Mouse (Mus musculus): ENCODE data around the gene Rpa1. TPM values are rescaled to one million over a fixed set of nuclear protein-coding genes. Genes with fewer than 3 reads are reported as not detected.

Rpa1 gene
- total and polyA plus RNA-seq, 2 experiments from 2014 or later, result 62.9 to 118 TPM

GRCm38 (mm10) chr11:75282496-75283120 is 65.5 kb downstream of the Rpa1 start:
- Histone ChIP-seq H3K4me1 (ENCODE audit: control insufficient read depth, insufficient read depth) (peaks cover 28% of the 10 kb centered on the region), H3K9me3 (replicated peaks; ENCODE audit: control insufficient read depth, low read length) (no peaks in the 10 kb centered on the region), H3K4me3 (ENCODE audit: low read depth, low read length) (no peak overlapping the region), H3K9ac (replicated peaks; ENCODE audit: low read depth, low read length) (no peak overlapping the region), H3K36me3 (replicated peaks; ENCODE audit: control insufficient read depth, insufficient read depth, low read length) (no peaks in the 10 kb centered on the region), H3K27me3 (ENCODE audit: control insufficient read depth, insufficient read depth, low read length) (no peaks in the 10 kb centered on the region), H3K4me2 (ENCODE audit: low read depth, low read length) (peak overlapping the region; percentile 35), H3K27ac (ENCODE audit: low read depth) (peak overlapping the region; percentile 18; the same call in 1 of the 2 replicates)
- DNase-seq (ENCODE audit: low spot score), result no peak
- 17% methylated on average over 13 of the region's 13 CpGs for WGBS
- no peak; the same call in 1 of the 2 replicates for ATAC-seq (ENCODE audit: insufficient read depth, low read depth)
- no peak for TF ChIP-seq EP300 (IDR thresholded peaks at IDR 0.05; ENCODE audit: low read depth)
- TF ChIP-seq CTCF (IDR thresholded peaks at IDR 0.05; ENCODE audit: low read depth), result no peak

DNA sequence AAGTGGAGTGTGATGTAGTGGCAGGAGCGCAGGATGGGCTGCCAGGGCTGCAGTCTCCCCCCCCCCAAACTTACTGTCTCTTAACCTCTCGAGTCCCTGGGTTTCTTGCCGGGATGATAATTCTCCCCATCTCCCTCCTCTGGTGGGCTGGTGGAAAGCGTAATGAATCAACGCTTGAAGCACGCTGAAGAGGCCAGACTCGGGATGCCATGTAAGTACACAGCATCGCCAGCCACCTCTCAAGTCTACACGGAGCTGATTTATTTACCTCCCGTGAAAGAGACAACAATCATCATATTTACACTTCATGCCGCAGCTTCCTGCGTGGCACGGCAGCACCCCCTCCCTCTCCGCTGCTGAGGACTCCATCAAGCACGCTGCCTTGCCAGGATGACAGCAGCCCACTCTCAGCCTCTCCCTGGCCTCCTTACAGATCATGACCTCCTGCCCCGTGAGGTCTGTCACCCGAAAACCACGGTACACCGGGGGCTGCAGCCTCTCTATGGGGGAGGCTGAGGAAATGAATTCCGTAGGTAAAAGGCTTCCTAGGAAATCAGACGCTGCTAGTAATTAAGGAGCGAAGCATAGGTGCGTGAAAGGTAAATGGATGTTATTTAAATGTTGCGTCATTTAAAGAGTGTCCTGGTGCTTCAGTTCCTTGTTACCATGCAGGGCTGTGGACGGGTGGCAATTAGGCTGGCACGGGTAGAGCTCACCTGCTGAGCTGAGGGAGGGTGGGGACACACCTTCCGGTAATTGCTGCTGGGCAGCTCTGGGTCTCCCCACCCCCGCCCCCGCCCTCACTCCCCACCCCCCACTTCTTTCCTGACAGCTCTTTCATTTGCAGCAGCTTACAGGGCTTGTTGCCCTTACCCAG is 66.5 kb downstream of the Rpa1 start:
- Histone ChIP-seq H3K9me3 (replicated peaks; ENCODE audit: control insufficient read depth, low read length) (no peaks in the 10 kb centered on the region), H3K27ac (ENCODE audit: low read depth) (no peak overlapping the region), H3K4me3 (ENCODE audit: low read depth, low read length) (no peak overlapping the region), H3K4me2 (ENCODE audit: low read depth, low read length) (no peak overlapping the region), H3K36me3 (replicated peaks; ENCODE audit: control insufficient read depth, insufficient read depth, low read length) (no peaks in the 10 kb centered on the region), H3K27me3 (ENCODE audit: control insufficient read depth, insufficient read depth, low read length) (no peaks in the 10 kb centered on the region), H3K4me1 (ENCODE audit: control insufficient read depth, insufficient read depth) (peaks cover 25% of the 10 kb centered on the region), H3K9ac (replicated peaks; ENCODE audit: low read depth, low read length) (no peak overlapping the region)
- TF ChIP-seq EP300 (IDR thresholded peaks at IDR 0.05; ENCODE audit: low read depth), result no peak
- TF ChIP-seq CTCF (IDR thresholded peaks at IDR 0.05; ENCODE audit: low read depth), result no peak
- ATAC-seq (ENCODE audit: insufficient read depth, low read depth), result no peak
- 33% methylated on average over 29 of the region's 29 CpGs for WGBS
- DNase-seq (ENCODE audit: low spot score), result no peak

DNA sequence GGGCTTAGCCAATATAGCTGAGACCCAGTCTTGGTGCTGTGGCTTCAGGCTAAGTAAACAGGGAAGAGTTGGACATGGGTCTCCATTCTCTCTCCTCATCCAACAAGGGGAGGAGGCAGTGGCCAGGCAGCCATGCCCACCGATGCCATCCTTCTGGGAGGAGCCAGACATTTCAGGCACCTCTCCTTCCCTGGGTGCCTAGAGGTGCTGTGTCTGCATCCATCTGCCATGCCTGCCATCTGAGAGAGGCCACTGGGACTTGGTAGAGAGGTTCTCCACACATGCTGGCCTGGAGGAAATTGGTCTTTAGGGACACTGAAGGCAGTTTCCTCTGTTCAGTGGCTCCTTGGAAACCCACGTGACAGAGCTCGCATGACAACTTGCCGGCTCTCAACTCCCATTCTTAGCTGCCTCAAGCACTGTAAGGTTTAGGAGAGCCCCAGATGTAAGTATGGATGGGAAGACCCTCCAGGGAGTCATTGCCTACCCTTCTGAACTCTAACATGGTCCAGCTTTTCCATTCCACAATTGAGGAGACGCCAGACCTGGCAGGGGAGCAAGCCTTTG is 67.6 kb downstream of the Rpa1 start:
- H3K9ac ChIP-seq (replicated peaks; ENCODE audit: low read depth, low read length), result no peak overlapping the region
- no peaks in the 10 kb centered on the region for H3K9me3 ChIP-seq (replicated peaks; ENCODE audit: control insufficient read depth, low read length)
- H3K27me3 ChIP-seq (ENCODE audit: control insufficient read depth, insufficient read depth, low read length), result no peaks in the 10 kb centered on the region
- H3K27ac ChIP-seq (ENCODE audit: low read depth), result peak overlapping the region; percentile 36; the same call in 1 of the 2 replicates
- no peak for ATAC-seq (ENCODE audit: insufficient read depth, low read depth)
- no peak overlapping the region for H3K4me2 ChIP-seq (ENCODE audit: low read depth, low read length)
- DNase-seq (ENCODE audit: low spot score), result no peak
- TF ChIP-seq CTCF (IDR thresholded peaks at IDR 0.05; ENCODE audit: low read depth) (no peak), EP300 (IDR thresholded peaks at IDR 0.05; ENCODE audit: low read depth) (no peak)
- no peak overlapping the region for H3K4me3 ChIP-seq (ENCODE audit: low read depth, low read length)
- no peaks in the 10 kb centered on the region for H3K36me3 ChIP-seq (replicated peaks; ENCODE audit: control insufficient read depth, insufficient read depth, low read length)
- H3K4me1 ChIP-seq (ENCODE audit: control insufficient read depth, insufficient read depth), result peaks cover 29% of the 10 kb centered on the region
- whole genome bisulfite sequencing, result 73% methylated on average over 5 of the region's 5 CpGs

- Histone ChIP-seq H3K27ac (ENCODE audit: low read depth) (peak overlapping the region; percentile 36; the same call in 1 of the 2 replicates), H3K9ac (replicated peaks; ENCODE audit: low read depth, low read length) (no peak overlapping the region), H3K4me1 (ENCODE audit: control insufficient read depth, insufficient read depth) (peaks cover 34% of the 10 kb centered on the region), H3K4me2 (ENCODE audit: low read depth, low read length) (no peak overlapping the region), H3K4me3 (ENCODE audit: low read depth, low read length) (no peak overlapping the region), H3K9me3 (replicated peaks; ENCODE audit: control insufficient read depth, low read length) (no peaks in the 10 kb centered on the region), H3K27me3 (ENCODE audit: control insufficient read depth, insufficient read depth, low read length) (no peaks in the 10 kb centered on the region), H3K36me3 (replicated peaks; ENCODE audit: control insufficient read depth, insufficient read depth, low read length) (no peaks in the 10 kb centered on the region)
- DNase-seq (ENCODE audit: low spot score) (no peak), ATAC-seq (ENCODE audit: insufficient read depth, low read depth) (no peak)
- TF ChIP-seq EP300 (IDR thresholded peaks at IDR 0.05; ENCODE audit: low read depth), result no peak
- no peak for TF ChIP-seq CTCF (IDR thresholded peaks at IDR 0.05; ENCODE audit: low read depth)
- WGBS, result 59% methylated on average over 5 of the region's 5 CpGs
Measured at GRCm38 (mm10) chr11:75280066-75280410, 68.1 kb downstream of the Rpa1 start.

GRCm38 (mm10) chr11:75279342-75280065 is 68.6 kb downstream of the Rpa1 start:
- H3K4me1 ChIP-seq (ENCODE audit: control insufficient read depth, insufficient read depth), result peaks cover 34% of the 10 kb centered on the region
- WGBS, result 5% methylated on average over 16 of the region's 16 CpGs
- no peak; the same call in 1 of the 2 replicates for ATAC-seq (ENCODE audit: insufficient read depth, low read depth)
- TF ChIP-seq CTCF (IDR thresholded peaks at IDR 0.05; ENCODE audit: low read depth) (no peak), EP300 (IDR thresholded peaks at IDR 0.05; ENCODE audit: low read depth) (no peak)
- no peaks in the 10 kb centered on the region for H3K9me3 ChIP-seq (replicated peaks; ENCODE audit: control insufficient read depth, low read length)
- no peaks in the 10 kb centered on the region for H3K27me3 ChIP-seq (ENCODE audit: control insufficient read depth, insufficient read depth, low read length)
- H3K4me2 ChIP-seq (ENCODE audit: low read depth, low read length), result peak overlapping the region; percentile 55
- H3K4me3 ChIP-seq (ENCODE audit: low read depth, low read length), result peak overlapping the region; percentile 24
- H3K27ac ChIP-seq (ENCODE audit: low read depth), result peak overlapping the region; percentile 36; the same call in 1 of the 2 replicates
- no peak for DNase-seq (ENCODE audit: low spot score)
- H3K9ac ChIP-seq (replicated peaks; ENCODE audit: low read depth, low read length), result 0 out of 2 replicates have a peak overlapping the region, but pooled peaks have one; percentile 17
- no peaks in the 10 kb centered on the region for H3K36me3 ChIP-seq (replicated peaks; ENCODE audit: control insufficient read depth, insufficient read depth, low read length)
